Mouse (Mus musculus) forebrain, embryonic 14.5 days (tissue): ENCODE measurements around the gene Fbn1. TPM values are rescaled to one million over a fixed set of nuclear protein-coding genes. Genes with fewer than 3 reads are reported as not detected.
A peak's percentile ranks its signal among the peaks of the same experiment; 100 is the strongest.

Source experiments
- ATAC-seq: fragments of 200-750 bp; cut with Nextera tagmentation; 2 replicates; pipeline ENCODE4 v1.8.0; 2017; ENCODE audit warnings: mild to moderate bottlenecking, moderate library complexity
- DNase-seq: peaks from one replicate; pipeline ENCODE4 v3.0.0-alpha.2; 2015; ENCODE audit warnings: low spot score
- H3K27ac ChIP-seq: fragments of 300-500 bp; sonication (generic); 2 replicates; pipeline ENCODE4 v1.5.1; 2014; ENCODE audit warnings: low read depth, mild to moderate bottlenecking, control low read depth, low read length, moderate library complexity
- H3K27me3 ChIP-seq: fragments of 300-500 bp; sonication (generic); replicated peaks from 2 replicates; pipeline ENCODE4 v1.6.1; 2014; ENCODE audit warnings: low read length, control low read depth, mixed read lengths; ENCODE audit not compliant: control insufficient read depth, insufficient read depth
- H3K36me3 ChIP-seq: fragments of 300-500 bp; sonication (generic); 2 replicates; pipeline ENCODE4 v1.6.1; 2014; ENCODE audit warnings: low read length, control low read depth; ENCODE audit not compliant: control insufficient read depth, insufficient read depth
- H3K4me1 ChIP-seq: fragments of 300-500 bp; sonication (generic); 2 replicates; pipeline ENCODE4 v1.6.1; 2014; ENCODE audit warnings: antibody characterized with exemption, low read length, control low read depth; ENCODE audit not compliant: control insufficient read depth, insufficient read depth
- H3K4me2 ChIP-seq: fragments of 300-500 bp; sonication (generic); 2 replicates; pipeline ENCODE4 v1.6.1; 2014; ENCODE audit warnings: mild to moderate bottlenecking, control low read depth, low read length
- H3K4me3 ChIP-seq: fragments of 300-500 bp; sonication (generic); 2 replicates; pipeline ENCODE4 v1.5.1; 2014; ENCODE audit warnings: low read depth, low read length, control low read depth
- H3K9ac ChIP-seq: fragments of 300-500 bp; sonication (generic); 2 replicates; pipeline ENCODE4 v1.6.1; 2014; ENCODE audit warnings: mild to moderate bottlenecking, low read length, control low read depth, moderate library complexity
- H3K9me3 ChIP-seq: fragments of 300-500 bp; sonication (generic); replicated peaks from 2 replicates; pipeline ENCODE4 v1.6.1; 2016; ENCODE audit warnings: low read length, control low read depth, mixed read lengths; ENCODE audit not compliant: control insufficient read depth
- WGBS: fragments of 180-500 bp; shearing (Covaris S2); extraction: QIAGEN DNeasy Blood & Tissue Kit; methylation state at CpG from one replicate; pipeline ENCODE4 v1.1.7; 2014; 5-methylcytosine and 5-hydroxymethylcytosine counted together
- polyA plus RNA-seq: library from polyadenylated mRNA; unstranded; fragments of >200 nt; fragmentation: Nextera tagmentation; extraction: Ambion mirVana; gene quantifications from 2 replicates; pipeline ENCODE4 v1.2.1, GENCODE M21; 2014

Gene Fbn1
- polyA plus RNA-seq, 1 experiment from 2014 or later, result 2.1 TPM

- H3K27me3 ChIP-seq, result no peaks in the 10 kb centered on the region
- 84% methylated on average over 3 of the region's 3 CpGs for WGBS
- no peak for ATAC-seq
- no peaks in the 10 kb centered on the region for H3K9me3 ChIP-seq
- no peak overlapping the region for H3K4me3 ChIP-seq
- H3K4me2 ChIP-seq, result no peak overlapping the region
- no peak for DNase-seq
- H3K9ac ChIP-seq, result no peak overlapping the region
- no peaks in the 10 kb centered on the region for H3K4me1 ChIP-seq
- H3K27ac ChIP-seq, result no peak overlapping the region
- H3K36me3 ChIP-seq, result peaks cover 24% of the 10 kb centered on the region
These were observed 192.6 kb downstream of the Fbn1 start for GRCm38 (mm10) chr2:125315203-125315602.

- H3K9ac ChIP-seq, result no peak overlapping the region
- no peaks in the 10 kb centered on the region for H3K4me1 ChIP-seq
- ATAC-seq (no peak), DNase-seq (no peak)
- no peaks in the 10 kb centered on the region for H3K27me3 ChIP-seq
- H3K36me3 ChIP-seq, result peaks cover 28% of the 10 kb centered on the region
- H3K9me3 ChIP-seq, result no peaks in the 10 kb centered on the region
- H3K27ac ChIP-seq, result no peak overlapping the region
- no peak overlapping the region for H3K4me3 ChIP-seq
- H3K4me2 ChIP-seq, result no peak overlapping the region
- 90% methylated on average over 16 of the region's 16 CpGs for WGBS
These were observed 193.4 kb downstream of the Fbn1 start for GRCm38 (mm10) chr2:125314169-125314925.

- no peak overlapping the region for H3K27ac ChIP-seq
- ATAC-seq (no peak), DNase-seq (no peak)
- H3K4me1 ChIP-seq, result no peaks in the 10 kb centered on the region
- H3K9ac ChIP-seq, result no peak overlapping the region
- no peak overlapping the region for H3K4me3 ChIP-seq
- no peaks in the 10 kb centered on the region for H3K9me3 ChIP-seq
- WGBS, result 92% methylated on average over 10 of the region's 10 CpGs
- H3K27me3 ChIP-seq, result no peaks in the 10 kb centered on the region
- peaks cover 21% of the 10 kb centered on the region for H3K36me3 ChIP-seq
- no peak overlapping the region for H3K4me2 ChIP-seq
These were observed 198.1 kb downstream of the Fbn1 start for GRCm38 (mm10) chr2:125309710-125310109.

- H3K27me3 ChIP-seq, result no peaks in the 10 kb centered on the region
- H3K4me3 ChIP-seq, result no peak overlapping the region
- no peak for ATAC-seq
- H3K4me2 ChIP-seq, result no peak overlapping the region
- H3K9ac ChIP-seq, result no peak overlapping the region
- 87% methylated on average over 3 of the region's 3 CpGs for WGBS
- no peaks in the 10 kb centered on the region for H3K9me3 ChIP-seq
- H3K27ac ChIP-seq, result no peak overlapping the region
- DNase-seq, result no peak
- peaks cover 22% of the 10 kb centered on the region for H3K36me3 ChIP-seq
- no peaks in the 10 kb centered on the region for H3K4me1 ChIP-seq
These were observed 202.1 kb downstream of the Fbn1 start for GRCm38 (mm10) chr2:125305671-125306070.

- Histone ChIP-seq H3K4me2 (no peak overlapping the region), H3K9me3 (no peaks in the 10 kb centered on the region), H3K4me1 (no peaks in the 10 kb centered on the region), H3K27me3 (no peaks in the 10 kb centered on the region), H3K9ac (no peak overlapping the region), H3K36me3 (peaks cover 21% of the 10 kb centered on the region), H3K4me3 (no peak overlapping the region), H3K27ac (no peak overlapping the region)
- WGBS, result 86% methylated on average over 3 of the region's 3 CpGs
- ATAC-seq (no peak), DNase-seq (no peak)
These were observed 203.0 kb downstream of the Fbn1 start for GRCm38 (mm10) chr2:125304746-125305145.

GRCm38 (mm10) chr2:125303764-125304384 is 203.9 kb downstream of the Fbn1 start:
- no peaks in the 10 kb centered on the region for H3K9me3 ChIP-seq
- no peak overlapping the region for H3K27ac ChIP-seq
- DNase-seq (no peak), ATAC-seq (no peak)
- H3K4me1 ChIP-seq, result no peaks in the 10 kb centered on the region
- no peaks in the 10 kb centered on the region for H3K27me3 ChIP-seq
- no peak overlapping the region for H3K9ac ChIP-seq
- WGBS, result 81% methylated on average over 5 of the region's 5 CpGs
- no peak overlapping the region for H3K4me3 ChIP-seq
- H3K36me3 ChIP-seq, result peaks cover 12% of the 10 kb centered on the region
- no peak overlapping the region for H3K4me2 ChIP-seq

- 91% methylated on average over 8 of the region's 8 CpGs for WGBS
- no peaks in the 10 kb centered on the region for H3K9me3 ChIP-seq
- H3K27me3 ChIP-seq, result no peaks in the 10 kb centered on the region
- H3K27ac ChIP-seq, result no peak overlapping the region
- H3K9ac ChIP-seq, result no peak overlapping the region
- ATAC-seq, result no peak
- no peak overlapping the region for H3K4me3 ChIP-seq
- no peak for DNase-seq
- no peaks in the 10 kb centered on the region for H3K4me1 ChIP-seq
- no peak overlapping the region for H3K4me2 ChIP-seq
- peaks cover 7% of the 10 kb centered on the region; the same call in 1 of the 2 replicates for H3K36me3 ChIP-seq
These were observed 205.2 kb downstream of the Fbn1 start for GRCm38 (mm10) chr2:125302625-125302924.

- no peaks in the 10 kb centered on the region for H3K9me3 ChIP-seq
- peak; percentile 33 for DNase-seq
- ATAC-seq, result no peak
- no peak overlapping the region for H3K4me3 ChIP-seq
- no peaks in the 10 kb centered on the region for H3K4me1 ChIP-seq
- no peak overlapping the region for H3K27ac ChIP-seq
- H3K4me2 ChIP-seq, result no peak overlapping the region
- H3K9ac ChIP-seq, result no peak overlapping the region
- WGBS, result 55% methylated on average over 9 of the region's 9 CpGs
- H3K27me3 ChIP-seq, result no peaks in the 10 kb centered on the region
- H3K36me3 ChIP-seq, result peaks cover 7% of the 10 kb centered on the region; the same call in 1 of the 2 replicates
These were observed 205.7 kb downstream of the Fbn1 start for GRCm38 (mm10) chr2:125301877-125302624.

GRCm38 (mm10) chr2:125298841-125299240 is 209.0 kb downstream of the Fbn1 start:
- Histone ChIP-seq H3K27me3 (no peaks in the 10 kb centered on the region), H3K36me3 (peaks cover 7% of the 10 kb centered on the region; the same call in 1 of the 2 replicates), H3K4me3 (no peak overlapping the region), H3K9ac (no peak overlapping the region), H3K9me3 (no peaks in the 10 kb centered on the region), H3K4me1 (no peaks in the 10 kb centered on the region), H3K4me2 (no peak overlapping the region), H3K27ac (no peak overlapping the region)
- ATAC-seq (no peak), DNase-seq (no peak)
- WGBS, result 91% methylated on average over 1 of the region's 1 CpGs
